ENCODE assay signal across 9 mouse cellular contexts in the genomic region with DNA sequence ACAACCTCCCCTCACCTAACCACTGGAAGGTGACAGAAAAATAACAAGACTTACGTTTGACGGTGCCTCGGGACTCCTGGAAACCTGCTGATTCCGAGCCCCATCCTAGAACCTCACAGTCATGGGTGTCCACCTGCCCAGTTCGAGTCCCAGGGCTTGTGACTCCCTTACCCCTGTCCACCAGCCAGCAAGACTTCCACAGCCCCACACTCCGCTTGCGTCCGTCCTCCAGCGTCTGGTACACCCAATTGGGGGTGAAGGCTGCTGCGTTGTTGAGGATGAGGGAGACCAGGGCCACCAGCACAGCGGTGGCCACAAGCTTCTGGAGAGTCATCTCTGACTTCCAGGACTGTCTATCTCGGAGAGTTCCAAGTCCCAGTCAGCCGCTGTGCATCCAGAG. TPM values are rescaled to one million over a fixed set of nuclear protein-coding genes. Genes with fewer than 3 reads are reported as not detected.
A peak's percentile ranks its signal among the peaks of the same experiment; 100 is the strongest.
DNase-seq lines count a peak whose midpoint lies in the region; ATAC-seq and TF ChIP-seq lines count a peak whose summit lies in the region.
"Had no signal": no experiment of that assay in that cellular context is flagged by ENCODE, and none has a peak within 500 bp of the region (broad histone marks: within the 10 kb centered on the region; RNA-seq: fewer than 3 reads in every experiment).

No protein-coding gene starts in this region.

- no peak for ATAC-seq in embryonic facial prominence, embryonic 13.5 days (ENCODE audit: insufficient number of reproducible peaks, insufficient read depth, low FRiP score, low TSS enrichment, low read depth)
- no peak for ATAC-seq in hindbrain, embryonic 13.5 days (ENCODE audit: low FRiP score)
- no peak for ATAC-seq in midbrain, embryonic 12.5 days (ENCODE audit: low FRiP score, low read depth)

- H3K4me2 ChIP-seq in embryonic facial prominence, embryonic 13.5 days, result peak overlapping the region; percentile 44
- H3K4me2 ChIP-seq in hindbrain, embryonic 13.5 days, result 0 out of 2 replicates have a peak overlapping the region, but pooled peaks have one; percentile 1
- no peak overlapping the region for H3K4me2 ChIP-seq in midbrain, embryonic 12.5 days (replicated peaks)

- no peak for TF ChIP-seq POLR2A in kidney, adult 2 months (IDR thresholded peaks at IDR 0.05; ENCODE audit: low read depth, low read length)

- H3K4me1 ChIP-seq in kidney, adult 2 months (ENCODE audit: control insufficient read depth, insufficient read depth, low read length), result 0 out of 2 replicates have a peak, but pooled peaks cover 8% of the 10 kb centered on the region
- H3K4me1 ChIP-seq in embryonic facial prominence, embryonic 13.5 days, result peaks cover 76% of the 10 kb centered on the region
- peaks cover 25% of the 10 kb centered on the region for H3K4me1 ChIP-seq in hindbrain, embryonic 13.5 days (replicated peaks)
- H3K4me1 ChIP-seq in midbrain, embryonic 12.5 days, result no peaks in the 10 kb centered on the region

- peak overlapping the region; percentile 79 for H3K4me3 ChIP-seq in kidney, adult 2 months (ENCODE audit: insufficient read depth, low read depth, low read length)
- peak overlapping the region; percentile 29 for H3K4me3 ChIP-seq in embryonic facial prominence, embryonic 13.5 days
- H3K4me3 ChIP-seq in hindbrain, embryonic 13.5 days, result peak overlapping the region; percentile 24
- 0 out of 2 replicates have a peak overlapping the region, but pooled peaks have one; percentile 18 for H3K4me3 ChIP-seq in midbrain, embryonic 12.5 days

- TF ChIP-seq CTCF in kidney, adult 2 months (conservative IDR thresholded peaks at IDR 0.05; ENCODE audit: insufficient read depth, insufficient read length, low read depth, low read length), result no peak

- 69% methylated on average over 13 of the region's 13 CpGs for WGBS in kidney, adult 2 months
- 91% methylated on average over 13 of the region's 13 CpGs for WGBS in embryonic facial prominence, embryonic 13.5 days
- 87% methylated on average over 13 of the region's 13 CpGs for WGBS in hindbrain, embryonic 13.5 days
- WGBS in midbrain, embryonic 12.5 days, result 91% methylated on average over 13 of the region's 13 CpGs

- H3K27ac ChIP-seq in kidney, adult 2 months (ENCODE audit: insufficient read depth, low read depth, low read length), result peak overlapping the region; percentile 91
- peak overlapping the region; percentile 98 for H3K27ac ChIP-seq in embryonic facial prominence, embryonic 13.5 days
- peak overlapping the region; percentile 55 for H3K27ac ChIP-seq in hindbrain, embryonic 13.5 days
- H3K27ac ChIP-seq in midbrain, embryonic 12.5 days (replicated peaks), result no peak overlapping the region

- H3K27me3 ChIP-seq in kidney, adult 2 months (replicated peaks; ENCODE audit: control insufficient read depth, insufficient read depth, low read length), result no peaks in the 10 kb centered on the region
- no peaks in the 10 kb centered on the region for H3K27me3 ChIP-seq in embryonic facial prominence, embryonic 13.5 days
- H3K27me3 ChIP-seq in hindbrain, embryonic 13.5 days, result no peaks in the 10 kb centered on the region
- H3K27me3 ChIP-seq in midbrain, embryonic 12.5 days, result no peaks in the 10 kb centered on the region

- intact Hi-C loops in left cerebral cortex, postnatal 25 days (cut with DNase I), result loop anchor here (5.0 kb wide), 1 partner anchor 43 kb away; no protein-coding TSS in a partner anchor

- no peaks in the 10 kb centered on the region for H3K9me3 ChIP-seq in embryonic facial prominence, embryonic 13.5 days
- no peaks in the 10 kb centered on the region for H3K9me3 ChIP-seq in hindbrain, embryonic 13.5 days
- H3K9me3 ChIP-seq in midbrain, embryonic 12.5 days, result no peaks in the 10 kb centered on the region

- H3K9ac ChIP-seq in embryonic facial prominence, embryonic 13.5 days, result peak overlapping the region; percentile 61
- H3K9ac ChIP-seq in hindbrain, embryonic 13.5 days, result peak overlapping the region; percentile 43; the same call in 1 of the 2 replicates
- H3K9ac ChIP-seq in midbrain, embryonic 12.5 days (replicated peaks), result no peak overlapping the region; the same call in 1 of the 2 replicates

- H3K36me3 ChIP-seq in kidney, adult 2 months (ENCODE audit: control insufficient read depth, insufficient read depth, low read length), result no peaks in the 10 kb centered on the region
- H3K36me3 ChIP-seq in embryonic facial prominence, embryonic 13.5 days, result 0 out of 2 replicates have a peak, but pooled peaks cover 8% of the 10 kb centered on the region
- H3K36me3 ChIP-seq in hindbrain, embryonic 13.5 days, result peaks cover 16% of the 10 kb centered on the region
- H3K36me3 ChIP-seq in midbrain, embryonic 12.5 days, result peaks cover 13% of the 10 kb centered on the region

- no peak for DNase-seq in kidney, adult 2 months
- no peak for DNase-seq in kidney, adult 11 months
- no peak for DNase-seq in cerebellum, adult 11 months
- no peak for DNase-seq in natural killer cell, adult 2 months (ENCODE audit: low spot score in 2 of 2)
- no peak for DNase-seq in left cerebral cortex, postnatal 25 days (ENCODE audit: low spot score in 2 of 2)
- DNase-seq: adrenal gland, postnatal 25 days had no signal

RNA-seq across cellular contexts. Expression of a gene that starts 3.2 kb away (rescaled TPM):
- polyA plus RNA-seq in kidney, adult 2 months (2012; rRNA removed), result 93.4 and 100 TPM in 2 replicates
- 15.2 and 18.4 TPM in 2 replicates for polyA plus RNA-seq in embryonic facial prominence, embryonic 13.5 days (2015; fragmentation: Nextera tagmentation; extraction: Ambion mirVana)
- polyA plus RNA-seq in hindbrain, embryonic 13.5 days (2015; fragmentation: Nextera tagmentation; extraction: Ambion mirVana), result 10.8 and 11.5 TPM in 2 replicates
- 10.1 and 10.4 TPM in 2 replicates for polyA plus RNA-seq in midbrain, embryonic 12.5 days (2016; fragmentation: Nextera tagmentation; extraction: Ambion mirVana)
- total RNA-seq in left cerebral cortex, postnatal 25 days (2021), result 10 to 100 TPM; 10.5 to 11.8 TPM

RNA-seq across cellular contexts. Expression of a gene that starts 35.6 kb away (rescaled TPM):
- 11.6 and 13.3 TPM in 2 replicates for polyA plus RNA-seq in kidney, adult 2 months (2012; rRNA removed)
- polyA plus RNA-seq in embryonic facial prominence, embryonic 13.5 days (2015; fragmentation: Nextera tagmentation; extraction: Ambion mirVana), result 48.1 and 53.5 TPM in 2 replicates
- 41.9 and 45.5 TPM in 2 replicates for polyA plus RNA-seq in hindbrain, embryonic 13.5 days (2015; fragmentation: Nextera tagmentation; extraction: Ambion mirVana)
- polyA plus RNA-seq in midbrain, embryonic 12.5 days (2016; fragmentation: Nextera tagmentation; extraction: Ambion mirVana), result 45.5 and 46.3 TPM in 2 replicates
- 10 to 100 TPM; 26.3 to 28.7 TPM for total RNA-seq in left cerebral cortex, postnatal 25 days (2021)

RNA-seq across cellular contexts. Expression of a gene that starts 40.4 kb away (rescaled TPM):
- polyA plus RNA-seq in kidney, adult 2 months (2012; rRNA removed), result not detected in 2 replicates
- polyA plus RNA-seq in embryonic facial prominence, embryonic 13.5 days (2015; fragmentation: Nextera tagmentation; extraction: Ambion mirVana), result 0.83 and 1.2 TPM in 2 replicates
- polyA plus RNA-seq in hindbrain, embryonic 13.5 days (2015; fragmentation: Nextera tagmentation; extraction: Ambion mirVana), result not detected in 2 replicates
- not detected in 2 replicates for polyA plus RNA-seq in midbrain, embryonic 12.5 days (2016; fragmentation: Nextera tagmentation; extraction: Ambion mirVana)
- under 1 TPM; 0.46 to 0.76 TPM for total RNA-seq in left cerebral cortex, postnatal 25 days (2021)
- total RNA-seq: adrenal gland, postnatal 25 days had no signal

RNA-seq across cellular contexts. Expression of a gene that starts 53.0 kb away (rescaled TPM):
- 42.6 and 51.3 TPM in 2 replicates for polyA plus RNA-seq in kidney, adult 2 months (2012; rRNA removed)
- 26.0 and 27.8 TPM in 2 replicates for polyA plus RNA-seq in embryonic facial prominence, embryonic 13.5 days (2015; fragmentation: Nextera tagmentation; extraction: Ambion mirVana)
- polyA plus RNA-seq in hindbrain, embryonic 13.5 days (2015; fragmentation: Nextera tagmentation; extraction: Ambion mirVana), result 24.9 and 30.4 TPM in 2 replicates
- polyA plus RNA-seq in midbrain, embryonic 12.5 days (2016; fragmentation: Nextera tagmentation; extraction: Ambion mirVana), result 26.8 and 28.7 TPM in 2 replicates
- total RNA-seq in left cerebral cortex, postnatal 25 days (2021), result 10 to 100 TPM; 51.4 to 52.3 TPM

Comparison
In these comparisons a context has a peak if more than half of its experiments do, and no peak if none do; other contexts are left out.
1. H3K4me3 ChIP-seq: peak in every context shown above with its lines; median percentile 79 in kidney, adult 2 months; 29 in embryonic facial prominence, embryonic 13.5 days; 24 in hindbrain, embryonic 13.5 days; 18 in midbrain, embryonic 12.5 days.